ENCODE assay signal across 13 mouse cellular contexts in the genomic region with DNA sequence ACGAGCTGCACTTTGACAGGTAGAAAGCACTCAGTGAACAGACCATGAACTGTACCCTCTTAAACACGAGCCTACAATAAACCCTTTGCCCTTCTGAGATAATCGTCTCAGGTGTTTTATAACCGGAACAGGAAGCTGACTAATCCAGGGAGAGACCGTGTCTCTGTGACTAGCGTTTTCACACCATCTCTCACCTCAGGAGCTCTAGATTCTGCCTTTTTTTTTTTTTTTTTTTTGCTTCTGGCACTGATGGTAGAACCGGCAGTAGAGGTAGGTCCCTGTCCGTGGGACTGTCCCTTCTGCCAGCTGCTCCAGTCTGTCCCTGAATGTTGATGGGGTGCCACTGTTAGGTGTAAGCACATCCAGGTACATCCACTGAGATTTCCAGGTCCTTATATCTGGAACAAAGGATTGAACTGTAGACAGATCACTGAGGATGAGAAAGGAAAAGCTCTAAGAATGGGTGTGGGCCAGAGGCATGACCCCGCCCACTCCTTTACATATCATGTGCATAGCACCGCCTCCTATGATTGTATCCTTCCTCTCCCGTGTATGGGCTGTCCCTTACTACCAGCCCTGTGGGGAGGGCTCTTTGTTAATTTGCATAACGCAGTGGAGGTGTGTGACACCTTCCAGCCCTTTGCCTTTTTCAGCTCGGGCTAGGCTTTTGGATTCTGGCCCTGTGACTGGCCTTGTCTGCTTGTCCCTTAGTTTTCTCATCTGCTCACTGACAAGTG.
A peak's percentile ranks its signal among the peaks of the same experiment; 100 is the strongest.
DNase-seq lines count a peak whose midpoint lies in the region; ATAC-seq lines count a peak whose summit lies in the region.
"Had no signal": no experiment of that assay in that cellular context is flagged by ENCODE, and none has a peak within 500 bp of the region (broad histone marks: within the 10 kb centered on the region; RNA-seq: fewer than 3 reads in every experiment).

No protein-coding gene starts in this region.

- peaks cover 16% of the 10 kb centered on the region for H3K4me1 ChIP-seq in liver, embryonic 15.5 days (replicated peaks)

- WGBS in liver, embryonic 15.5 days (ENCODE audit: insufficient replicate concordance) = 39% methylated on average over 13 of the region's 13 CpGs

- peak; percentile 83 for ATAC-seq in liver, embryonic 15.5 days (ENCODE audit: insufficient read depth)

- no peaks in the 10 kb centered on the region for H3K9me3 ChIP-seq in liver, embryonic 15.5 days (replicated peaks)
- H3K9me3 ChIP-seq: limb, embryonic 13.5 days had no signal

- no peak overlapping the region for H3K4me3 ChIP-seq in liver, embryonic 15.5 days (replicated peaks)
- H3K4me3 ChIP-seq: gastrocnemius, adult 2 months; limb, embryonic 13.5 days; myocyte had no signal

- no peaks in the 10 kb centered on the region for H3K36me3 ChIP-seq in liver, embryonic 15.5 days (replicated peaks)
- H3K36me3 ChIP-seq: limb, embryonic 13.5 days had no signal

- H3K9ac ChIP-seq in liver, embryonic 15.5 days = no peak overlapping the region
- H3K9ac ChIP-seq: limb, embryonic 13.5 days had no signal

- no peak overlapping the region for H3K27ac ChIP-seq in liver, embryonic 15.5 days (replicated peaks)
- H3K27ac ChIP-seq: gastrocnemius, adult 2 months; limb, embryonic 13.5 days had no signal

- H3K4me2 ChIP-seq in liver, embryonic 15.5 days = no peak overlapping the region
- H3K4me2 ChIP-seq: limb, embryonic 13.5 days had no signal

- peaks cover 45% of the 10 kb centered on the region for H3K27me3 ChIP-seq in liver, embryonic 15.5 days
- H3K27me3 ChIP-seq: limb, embryonic 13.5 days had no signal

- peak; percentile 63 for DNase-seq in A20 (ENCODE audit: low read depth, low spot score)
- DNase-seq in CD4-positive, CD25-positive, alpha-beta regulatory T cell, adult 2 months (ENCODE audit: low read depth, low spot score) = peak; percentile 76
- peak; percentile 21 for DNase-seq in embryo, embryonic 11 days
- no peak for DNase-seq in heart, postnatal 4 days
- no peak for DNase-seq in ovary, postnatal 14 days (ENCODE audit: low spot score)
- DNase-seq in heart, adult 18-20 months = no peak
- DNase-seq: adrenal gland, postnatal 25 days; cerebellum, adult 11 months; gastrocnemius, adult 2 months; layer of hippocampus, adult 9-11 months had no signal

Comparison
In these comparisons a context has a peak if more than half of its experiments do, and no peak if none do; other contexts are left out.
1. DNase-seq: peak in A20 (single experiment), CD4-positive, CD25-positive, alpha-beta regulatory T cell, adult 2 months (single experiment) and embryo, embryonic 11 days (single experiment); none in heart, postnatal 4 days (single experiment), ovary, postnatal 14 days (single experiment) and heart, adult 18-20 months (0 of 2).